Mouse (Mus musculus) embryonic fibroblast, embryonic 13.5 days (primary cell): ENCODE results near the gene Shd.

Experiments used
- CTCF ChIP-seq: IDR thresholded peaks from 2 replicates; pipeline ENCODE4 v1.5.1; 2011; ENCODE audit warnings: mild to moderate bottlenecking, control low read depth, low read length, moderate library complexity, borderline replicate concordance; ENCODE audit not compliant: insufficient read depth
- POLR2A ChIP-seq: IDR thresholded peaks from 2 replicates; pipeline ENCODE4 v1.6.1; 2011; ENCODE audit warnings: low read depth, mild to moderate bottlenecking, control low read depth, low read length, moderate library complexity

GRCm38 (mm10) chr17:56008356-56009087 is 38.3 kb downstream of the Shd start:
- TF ChIP-seq CTCF (no peak), POLR2A (peak; percentile 72; the same call in 1 of the 2 replicates)
